Mouse (Mus musculus) neural tube, embryonic 11.5 days (tissue): ENCODE measurements around the gene Eml2. TPM values are rescaled to one million over a fixed set of nuclear protein-coding genes. Genes with fewer than 3 reads are reported as not detected.

ENCODE experiments used
- ATAC-seq: fragments of 200-750 bp; cut with Nextera tagmentation; 2 replicates; pipeline ENCODE4 v1.8.0; 2017; ENCODE audit warnings: moderate number of reproducible peaks, mild to moderate bottlenecking, moderate TSS enrichment, moderate library complexity; ENCODE audit not compliant: insufficient read depth, low FRiP score, low TSS enrichment
- DNase-seq: peaks from one replicate; pipeline ENCODE4 v3.0.0-alpha.2; 2015; ENCODE audit warnings: low spot score
- H3K27ac ChIP-seq: fragments of 300-500 bp; sonication (generic); 2 replicates; pipeline ENCODE4 v1.5.1; 2014; ENCODE audit warnings: low read depth, mild to moderate bottlenecking, low read length
- H3K27me3 ChIP-seq: fragments of 300-500 bp; sonication (generic); 2 replicates; pipeline ENCODE4 v1.6.1; 2014; ENCODE audit warnings: mild to moderate bottlenecking, low read length, mixed read lengths; ENCODE audit not compliant: control insufficient read depth, insufficient read depth
- H3K36me3 ChIP-seq: fragments of 300-500 bp; sonication (generic); 2 replicates; pipeline ENCODE4 v1.6.1; 2014; ENCODE audit warnings: mild to moderate bottlenecking, low read length, moderate library complexity, mixed read lengths; ENCODE audit not compliant: control insufficient read depth, insufficient read depth
- H3K4me1 ChIP-seq: fragments of 300-500 bp; sonication (generic); 2 replicates; pipeline ENCODE4 v1.6.1; 2014; ENCODE audit warnings: low read length, mixed read lengths; ENCODE audit not compliant: control insufficient read depth, insufficient read depth
- H3K4me2 ChIP-seq: fragments of 300-500 bp; sonication (generic); 2 replicates; pipeline ENCODE4 v1.6.1; 2014; ENCODE audit warnings: low read depth, mild to moderate bottlenecking, moderate library complexity
- H3K4me3 ChIP-seq: fragments of 300-500 bp; sonication (generic); 2 replicates; pipeline ENCODE4 v1.5.1; 2014; ENCODE audit warnings: low read depth, low read length
- H3K9ac ChIP-seq: fragments of 300-500 bp; sonication (generic); 2 replicates; pipeline ENCODE4 v1.6.1; 2014; ENCODE audit warnings: mild to moderate bottlenecking, low read length
- H3K9me3 ChIP-seq: fragments of 300-500 bp; sonication (generic); 2 replicates; pipeline ENCODE4 v1.6.1; 2016; ENCODE audit warnings: low read length; ENCODE audit not compliant: control insufficient read depth
- WGBS: fragments of 180-500 bp; shearing (Covaris S2); extraction: QIAGEN DNeasy Blood & Tissue Kit; methylation state at CpG from one replicate; pipeline ENCODE4 v1.1.7; 2014; 5-methylcytosine and 5-hydroxymethylcytosine counted together
- polyA plus RNA-seq: library from polyadenylated mRNA; unstranded; fragments of >200 nt; fragmentation: Nextera tagmentation; extraction: Ambion mirVana; gene quantifications from 2 replicates; pipeline ENCODE4 v1.2.1, GENCODE M21; 2014

The Eml2 gene
- polyA plus RNA-seq, 1 experiment from 2014 or later: 2.0 TPM

GRCm38 (mm10) chr7:19211996-19212755 is 36.0 kb downstream of the Eml2 start, which contains the start of gene Gpr4:
Gpr4 (plus strand) TSS chr7:19212538.
- DNase-seq (peak; percentile 60), ATAC-seq (no peak)
- Histone ChIP-seq H3K27me3 (no peaks in the 10 kb centered on the region), H3K9me3 (no peaks in the 10 kb centered on the region), H3K9ac (peak within 1 kb of the TSS; percentile 33), H3K4me2 (peak within 1 kb of the TSS; percentile 52), H3K4me3 (peak within 1 kb of the TSS; percentile 34), H3K27ac (no peak within 1 kb of the TSS), H3K36me3 (no peaks in the 10 kb centered on the region), H3K4me1 (no peaks in the 10 kb centered on the region)
- 4% methylated on average over 19 of the region's 30 CpGs for WGBS

- no peaks in the 10 kb centered on the region for H3K36me3 ChIP-seq
- no peaks in the 10 kb centered on the region for H3K4me1 ChIP-seq
- 75% methylated on average over 2 of the region's 2 CpGs for WGBS
- no peak overlapping the region for H3K4me3 ChIP-seq
- H3K27me3 ChIP-seq: no peaks in the 10 kb centered on the region
- H3K9me3 ChIP-seq: no peaks in the 10 kb centered on the region
- H3K27ac ChIP-seq: no peak overlapping the region
- ATAC-seq (no peak), DNase-seq (no peak)
- no peak overlapping the region for H3K4me2 ChIP-seq
- H3K9ac ChIP-seq: no peak overlapping the region
These were observed 37.2 kb downstream of the Eml2 start for GRCm38 (mm10) chr7:19213385-19213784.

DNA sequence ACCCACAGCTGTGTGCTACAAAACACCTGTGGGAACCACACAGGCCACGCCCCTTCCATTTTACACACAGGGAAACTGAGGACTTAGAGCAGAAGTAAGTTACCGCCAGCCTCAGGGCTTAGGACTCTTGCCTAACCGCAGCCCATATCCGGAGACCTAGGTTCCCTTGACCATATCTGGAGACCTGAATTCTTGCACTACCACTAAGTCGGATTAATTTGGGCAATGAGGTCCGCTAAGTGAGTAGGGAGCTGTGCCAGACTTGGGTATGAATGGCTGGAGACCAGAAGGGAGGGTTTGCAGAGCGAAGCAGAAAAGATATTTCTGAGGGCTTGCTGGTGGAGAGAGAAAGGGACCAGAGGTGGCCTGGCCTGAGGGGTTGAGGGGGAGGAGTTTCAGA is 38.1 kb downstream of the Eml2 start:
- ATAC-seq (no peak), DNase-seq (no peak)
- Histone ChIP-seq H3K9me3 (no peaks in the 10 kb centered on the region), H3K9ac (no peak overlapping the region), H3K4me1 (no peaks in the 10 kb centered on the region), H3K27me3 (no peaks in the 10 kb centered on the region), H3K36me3 (no peaks in the 10 kb centered on the region), H3K4me2 (no peak overlapping the region), H3K4me3 (no peak overlapping the region), H3K27ac (no peak overlapping the region)
- WGBS: 81% methylated on average over 7 of the region's 7 CpGs

DNA sequence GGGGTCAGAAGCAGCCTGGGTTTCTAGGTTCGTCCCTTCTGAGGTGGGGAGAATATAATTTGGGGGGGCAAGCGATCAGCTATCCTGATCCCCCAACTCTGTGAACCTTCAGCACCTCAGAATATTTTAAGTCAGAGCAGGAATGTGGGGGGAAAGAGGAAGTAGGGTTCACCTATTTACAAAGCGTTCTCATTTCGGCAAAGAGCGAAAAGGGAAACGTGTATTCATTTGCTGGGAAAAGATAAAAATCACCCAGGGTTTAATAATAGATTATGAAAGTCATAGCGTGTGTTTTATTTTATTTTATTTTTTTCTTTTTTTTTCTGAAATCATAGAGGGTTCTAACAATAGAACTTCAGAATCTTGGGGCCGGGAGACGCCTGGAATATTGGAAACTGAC is 38.7 kb downstream of the Eml2 start:
- WGBS: 71% methylated on average over 9 of the region's 9 CpGs
- DNase-seq (no peak), ATAC-seq (no peak)
- no peaks in the 10 kb centered on the region for H3K4me1 ChIP-seq
- H3K4me2 ChIP-seq: no peak overlapping the region
- no peaks in the 10 kb centered on the region for H3K36me3 ChIP-seq
- H3K27ac ChIP-seq: no peak overlapping the region
- H3K9ac ChIP-seq: no peak overlapping the region
- H3K9me3 ChIP-seq: no peaks in the 10 kb centered on the region
- H3K4me3 ChIP-seq: no peak overlapping the region
- no peaks in the 10 kb centered on the region for H3K27me3 ChIP-seq

DNA sequence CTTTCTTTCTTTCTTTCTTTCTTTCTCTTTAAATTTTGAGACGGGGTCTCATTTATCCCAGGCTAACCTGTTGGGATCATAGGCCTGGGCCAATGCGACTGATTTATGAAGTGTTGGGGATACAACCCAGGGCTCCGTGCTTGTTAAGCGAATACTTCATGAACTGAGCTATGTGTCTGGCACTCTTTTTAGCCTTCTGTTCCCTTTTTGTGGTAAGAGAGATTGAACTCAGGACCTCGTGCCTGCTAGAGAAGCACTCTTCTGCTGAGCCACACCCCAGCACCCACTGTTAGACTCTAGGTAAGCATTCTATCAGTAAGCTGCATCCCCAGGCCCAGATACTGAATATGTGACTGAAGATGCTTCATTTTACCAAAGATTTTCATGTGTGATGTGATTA is 41.3 kb downstream of the Eml2 start:
- ATAC-seq: no peak
- H3K9ac ChIP-seq: no peak overlapping the region

GRCm38 (mm10) chr7:19217944-19218343 is 41.7 kb downstream of the Eml2 start:
- no peak overlapping the region for H3K4me2 ChIP-seq
- ATAC-seq (no peak), DNase-seq (no peak)
- H3K4me3 ChIP-seq: no peak overlapping the region
- WGBS: 12% methylated on average over 2 of the region's 3 CpGs
- no peak overlapping the region for H3K9ac ChIP-seq
- H3K36me3 ChIP-seq: no peaks in the 10 kb centered on the region
- no peaks in the 10 kb centered on the region for H3K9me3 ChIP-seq
- H3K4me1 ChIP-seq: no peaks in the 10 kb centered on the region
- H3K27me3 ChIP-seq: no peaks in the 10 kb centered on the region
- H3K27ac ChIP-seq: no peak overlapping the region

More for the DNA sequence above, 41.3 kb downstream of the Eml2 start:
- H3K4me1 ChIP-seq: no peaks in the 10 kb centered on the region
- WGBS: 65% methylated on average over 5 of the region's 5 CpGs
- no peaks in the 10 kb centered on the region for H3K36me3 ChIP-seq
- H3K27me3 ChIP-seq: no peaks in the 10 kb centered on the region
- H3K9me3 ChIP-seq: no peaks in the 10 kb centered on the region
- H3K4me3 ChIP-seq: no peak overlapping the region
- H3K4me2 ChIP-seq: no peak overlapping the region
- no peak overlapping the region for H3K27ac ChIP-seq
- no peak for DNase-seq

DNA sequence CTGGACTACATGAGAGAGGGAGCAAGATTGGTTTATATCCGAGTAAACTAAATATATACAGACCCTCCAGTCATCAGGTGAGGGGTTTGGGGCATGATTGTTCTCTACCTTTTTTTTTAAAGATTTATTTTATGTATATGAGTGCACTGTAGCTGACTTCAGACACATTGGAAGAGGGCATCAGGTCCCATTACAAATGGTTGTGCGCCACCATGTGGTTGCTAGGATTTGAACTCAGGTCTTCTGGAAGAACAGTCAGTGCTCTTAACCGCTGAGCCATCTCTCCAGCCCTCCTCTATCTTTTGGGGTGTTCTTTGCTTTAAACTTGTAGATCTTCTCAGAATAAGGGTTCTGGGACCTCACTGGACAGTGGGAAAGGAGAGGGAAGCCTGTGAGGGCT is 43.8 kb downstream of the Eml2 start:
- H3K27me3 ChIP-seq: no peaks in the 10 kb centered on the region
- H3K27ac ChIP-seq: no peak overlapping the region
- no peak overlapping the region for H3K4me2 ChIP-seq
- no peak overlapping the region for H3K9ac ChIP-seq
- no peaks in the 10 kb centered on the region for H3K4me1 ChIP-seq
- H3K9me3 ChIP-seq: no peaks in the 10 kb centered on the region
- DNase-seq (no peak), ATAC-seq (no peak)
- no peak overlapping the region for H3K4me3 ChIP-seq
- H3K36me3 ChIP-seq: no peaks in the 10 kb centered on the region
- 57% methylated on average over 3 of the region's 3 CpGs for WGBS

- no peaks in the 10 kb centered on the region for H3K27me3 ChIP-seq
- no peak overlapping the region for H3K4me2 ChIP-seq
- H3K9me3 ChIP-seq: no peaks in the 10 kb centered on the region
- H3K27ac ChIP-seq: no peak overlapping the region
- no peak for DNase-seq
- H3K4me3 ChIP-seq: no peak overlapping the region
- H3K36me3 ChIP-seq: no peaks in the 10 kb centered on the region; the same call in 1 of the 2 replicates
- no peak for ATAC-seq
- H3K9ac ChIP-seq: no peak overlapping the region
- WGBS: 94% methylated on average over 14 of the region's 16 CpGs
- peaks cover 5% of the 10 kb centered on the region for H3K4me1 ChIP-seq
These were observed 46.0 kb downstream of the Eml2 start for GRCm38 (mm10) chr7:19222189-19222588.

DNA sequence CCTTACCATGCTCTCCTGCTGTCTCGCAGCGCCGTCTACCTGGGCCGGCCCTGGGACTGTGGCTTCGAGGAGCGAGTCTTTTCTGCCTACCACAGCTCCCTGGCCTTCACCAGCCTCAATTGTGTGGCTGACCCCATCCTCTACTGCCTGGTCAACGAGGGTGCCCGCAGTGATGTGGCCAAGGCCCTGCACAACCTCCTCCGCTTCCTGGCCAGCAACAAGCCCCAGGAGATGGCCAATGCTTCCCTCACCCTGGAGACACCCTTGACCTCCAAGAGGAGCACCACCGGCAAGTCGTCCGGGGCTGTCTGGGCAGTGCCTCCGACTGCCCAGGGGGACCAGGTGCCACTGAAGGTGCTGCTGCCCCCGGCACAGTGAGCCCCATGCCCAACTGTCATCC is 46.7 kb downstream of the Eml2 start:
- Histone ChIP-seq H3K9ac (no peak overlapping the region), H3K4me2 (no peak overlapping the region), H3K9me3 (no peaks in the 10 kb centered on the region), H3K27me3 (no peaks in the 10 kb centered on the region), H3K36me3 (no peaks in the 10 kb centered on the region; the same call in 1 of the 2 replicates), H3K4me3 (no peak overlapping the region), H3K27ac (no peak overlapping the region), H3K4me1 (peaks cover 6% of the 10 kb centered on the region)
- no peak for DNase-seq
- 91% methylated on average over 14 of the region's 14 CpGs for WGBS
- no peak for ATAC-seq
